Mouse (Mus musculus): Measurements from ENCODE around the gene Sdk1. TPM values are rescaled to one million over a fixed set of nuclear protein-coding genes. Genes with fewer than 3 reads are reported as not detected.

Sdk1 gene
- polyA plus RNA-seq, 1 experiment from 2014 or later: 1.3 TPM

- 0 out of 2 replicates have a peak, but pooled peaks cover 2% of the 10 kb centered on the region for H3K9me3 ChIP-seq (replicated peaks; ENCODE audit: control insufficient read depth, low read length)
- H3K27me3 ChIP-seq (ENCODE audit: control insufficient read depth, insufficient read depth, low read length): no peaks in the 10 kb centered on the region
- H3K4me1 ChIP-seq (ENCODE audit: control insufficient read depth, insufficient read depth, low read length): no peaks in the 10 kb centered on the region
- no peak overlapping the region for H3K4me2 ChIP-seq (ENCODE audit: low read depth, low read length)
- 82% methylated on average over 6 of the region's 6 CpGs for WGBS
- no peak for ATAC-seq (replicated peaks; ENCODE audit: extremely low read depth, insufficient read depth, low FRiP score)
- H3K4me3 ChIP-seq (ENCODE audit: low read length): no peak overlapping the region
- H3K9ac ChIP-seq (ENCODE audit: low read length): no peak overlapping the region
- no peaks in the 10 kb centered on the region for H3K36me3 ChIP-seq (ENCODE audit: control insufficient read depth, insufficient read depth)
- H3K27ac ChIP-seq (ENCODE audit: low read length): no peak overlapping the region
These were observed 1014.9 kb downstream of the Sdk1 start for GRCm38 (mm10) chr5:142256231-142256630.

- H3K9me3 ChIP-seq (replicated peaks; ENCODE audit: control insufficient read depth, low read length): 0 out of 2 replicates have a peak, but pooled peaks cover 2% of the 10 kb centered on the region
- no peaks in the 10 kb centered on the region for H3K4me1 ChIP-seq (ENCODE audit: control insufficient read depth, insufficient read depth, low read length)
- no peak for ATAC-seq (replicated peaks; ENCODE audit: extremely low read depth, insufficient read depth, low FRiP score)
- no peak overlapping the region for H3K27ac ChIP-seq (ENCODE audit: low read length)
- no peak overlapping the region for H3K9ac ChIP-seq (ENCODE audit: low read length)
- no peaks in the 10 kb centered on the region for H3K27me3 ChIP-seq (ENCODE audit: control insufficient read depth, insufficient read depth, low read length)
- no peak overlapping the region for H3K4me3 ChIP-seq (ENCODE audit: low read length)
- no peaks in the 10 kb centered on the region for H3K36me3 ChIP-seq (ENCODE audit: control insufficient read depth, insufficient read depth)
- no peak overlapping the region for H3K4me2 ChIP-seq (ENCODE audit: low read depth, low read length)
- WGBS: 76% methylated on average over 7 of the region's 7 CpGs
These were observed 1017.4 kb downstream of the Sdk1 start for GRCm38 (mm10) chr5:142258716-142259115.

GRCm38 (mm10) chr5:142262060-142262459, 1020.8 kb downstream of the Sdk1 start:
- no peak overlapping the region for H3K27ac ChIP-seq (ENCODE audit: low read length)
- H3K36me3 ChIP-seq (ENCODE audit: control insufficient read depth, insufficient read depth): no peaks in the 10 kb centered on the region
- H3K4me1 ChIP-seq (ENCODE audit: control insufficient read depth, insufficient read depth, low read length): no peaks in the 10 kb centered on the region
- peaks cover 9% of the 10 kb centered on the region for H3K9me3 ChIP-seq (replicated peaks; ENCODE audit: control insufficient read depth, low read length)
- no peak overlapping the region for H3K4me3 ChIP-seq (ENCODE audit: low read length)
- H3K4me2 ChIP-seq (ENCODE audit: low read depth, low read length): no peak overlapping the region
- WGBS: 46% methylated on average over 6 of the region's 6 CpGs
- ATAC-seq (replicated peaks; ENCODE audit: extremely low read depth, insufficient read depth, low FRiP score): no peak
- H3K27me3 ChIP-seq (ENCODE audit: control insufficient read depth, insufficient read depth, low read length): no peaks in the 10 kb centered on the region
- H3K9ac ChIP-seq (ENCODE audit: low read length): no peak overlapping the region

Other genes with a start within 250 kb of the Sdk1 start
- gene Card11, start 240.9 kb upstream of the Sdk1 start, polyA plus RNA-seq (2015; fragmentation: Nextera tagmentation; extraction: Ambion mirVana): 0.87 and 1.4 TPM in 2 replicates

Measured in heart, embryonic 16.5 days (tissue).